Mouse (Mus musculus) G1E (cell line): ENCODE measurements at regions not wholly inside any gene's neighbourhood (a gene's known extent, or its start where the extent isn't known, plus 50 kb on each side); places are given as distances from the start of the nearest gene placed in this dataset.

Source experiments
- CTCF ChIP-seq: IDR thresholded peaks from 2 replicates; pipeline ENCODE4 v1.5.1; 2012; ENCODE audit warnings: low read depth, low read length, inconsistent platforms, mixed read lengths
- GATA1 ChIP-seq: IDR thresholded peaks from 2 replicates; pipeline ENCODE4 v1.6.1; 2012; ENCODE audit warnings: borderline replicate concordance, low read length, inconsistent platforms, mixed read lengths
- GATA2 ChIP-seq: IDR thresholded peaks from 2 replicates; pipeline ENCODE4 v1.6.1; 2012; ENCODE audit warnings: low read depth, low read length, inconsistent platforms, borderline replicate concordance
- POLR2AphosphoS5 ChIP-seq: IDR thresholded peaks from 2 replicates; pipeline ENCODE4 v1.6.1; 2012; ENCODE audit warnings: low read depth, low read length, inconsistent platforms; ENCODE audit not compliant: insufficient replicate concordance
- TAL1 ChIP-seq: conservative IDR thresholded peaks from 2 replicates; pipeline ENCODE4 v1.6.1; 2012; ENCODE audit warnings: low read depth, low read length, inconsistent platforms, mixed read lengths

GRCm38 (mm10) chr5:77853999-77854784 lies 446.4 kb upstream of the Igfbp7 start:
- no peak for TF ChIP-seq CTCF
- no peak for TF ChIP-seq GATA1
- no peak for TF ChIP-seq TAL1
- no peak for TF ChIP-seq GATA2
- TF ChIP-seq POLR2AphosphoS5, result no peak
